Mouse (Mus musculus): ENCODE measurements around the gene Efhd1.

The Efhd1 gene

GRCm38 (mm10) chr1:87264134-87265006, at the start of gene Efhd1:
Efhd1 (plus strand) TSS chr1:87264363.
- peak; percentile 66 for DNase-seq (ENCODE audit: extremely low spot score)

DNA sequence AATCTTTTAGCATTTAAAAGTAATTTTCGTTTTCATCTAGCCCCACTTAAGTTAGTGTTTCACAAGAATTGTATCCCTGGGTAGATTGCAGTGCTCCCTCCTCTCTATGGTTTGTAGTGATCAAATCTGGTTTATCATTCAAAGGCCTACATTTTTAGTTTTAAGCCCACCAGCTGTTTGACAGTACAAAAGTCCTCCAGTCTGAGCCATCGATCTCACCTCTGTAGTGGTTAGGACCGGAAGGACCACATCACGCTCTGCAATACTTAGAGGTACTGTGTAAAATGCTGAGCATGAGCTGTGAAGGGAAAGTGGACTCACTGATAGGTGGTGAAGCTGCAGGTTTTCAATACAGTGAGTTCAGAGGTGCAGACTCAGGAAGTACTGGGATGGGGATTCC, 49.4 kb upstream of the Efhd1 start:
- DNase-seq (ENCODE audit: extremely low spot score): no peak

- no peak for DNase-seq (ENCODE audit: extremely low spot score)
Measured at GRCm38 (mm10) chr1:87217938-87218337, 46.2 kb upstream of the Efhd1 start.

DNA sequence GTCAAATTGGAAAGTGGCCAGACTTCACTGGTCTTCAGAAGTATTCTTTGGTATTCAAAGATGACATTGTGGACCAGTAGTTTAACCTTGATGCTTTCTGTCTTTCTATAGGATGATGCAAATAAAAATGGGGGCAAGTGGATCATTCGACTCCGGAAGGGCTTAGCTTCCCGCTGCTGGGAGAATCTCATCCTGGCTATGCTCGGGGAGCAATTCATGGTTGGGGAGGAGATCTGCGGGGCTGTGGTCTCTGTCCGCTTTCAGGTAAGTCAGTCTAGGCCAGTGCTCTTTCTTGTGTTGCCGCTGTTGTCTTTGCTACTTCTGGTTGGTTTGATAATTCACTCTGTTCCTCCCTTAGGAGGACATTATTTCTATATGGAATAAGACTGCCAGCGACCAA, 38.4 kb upstream of the Efhd1 start:
- no peak for DNase-seq (ENCODE audit: extremely low spot score)

DNA sequence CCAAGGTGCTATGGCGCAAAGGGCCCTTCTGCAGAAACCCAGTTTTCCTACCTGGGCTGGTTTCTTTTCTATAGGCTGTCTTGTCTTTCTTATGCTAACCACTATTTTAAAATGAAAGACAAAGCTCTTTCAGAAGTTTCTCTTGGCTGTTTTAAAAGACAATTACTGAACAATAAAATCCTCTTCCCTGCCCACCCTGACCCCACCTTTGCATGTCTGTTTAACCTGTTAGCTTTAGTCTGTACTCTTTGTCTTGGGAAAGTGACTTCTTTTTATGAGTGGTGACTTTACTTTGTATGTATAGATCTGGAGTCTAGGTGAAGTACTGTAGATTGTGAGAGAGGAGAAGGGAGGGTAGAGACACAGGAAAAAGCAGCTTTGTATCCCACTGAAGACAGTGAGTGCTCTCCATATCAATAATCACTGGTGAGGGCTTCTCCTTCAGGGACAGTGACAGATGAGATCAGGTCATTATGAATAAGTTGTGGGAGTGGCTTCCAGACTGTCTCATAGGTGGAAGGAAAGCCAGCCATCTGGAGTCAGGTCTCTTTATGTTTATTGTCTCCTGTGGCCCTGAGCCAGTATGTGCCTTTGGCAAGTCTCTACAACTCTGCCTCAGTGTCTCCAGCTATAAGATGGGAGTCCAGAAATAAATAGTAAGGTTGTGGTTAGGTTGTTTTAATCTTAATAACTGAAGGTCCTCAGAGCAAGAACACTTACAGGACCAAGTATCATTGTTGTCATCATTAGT, 37.6 kb upstream of the Efhd1 start:
- no peak for DNase-seq (ENCODE audit: extremely low spot score)

GRCm38 (mm10) chr1:87227160-87227550, 37.0 kb upstream of the Efhd1 start:
- no peak for DNase-seq (ENCODE audit: extremely low spot score)

GRCm38 (mm10) chr1:87230606-87231005, 33.6 kb upstream of the Efhd1 start:
- DNase-seq (ENCODE audit: extremely low spot score): no peak

DNA sequence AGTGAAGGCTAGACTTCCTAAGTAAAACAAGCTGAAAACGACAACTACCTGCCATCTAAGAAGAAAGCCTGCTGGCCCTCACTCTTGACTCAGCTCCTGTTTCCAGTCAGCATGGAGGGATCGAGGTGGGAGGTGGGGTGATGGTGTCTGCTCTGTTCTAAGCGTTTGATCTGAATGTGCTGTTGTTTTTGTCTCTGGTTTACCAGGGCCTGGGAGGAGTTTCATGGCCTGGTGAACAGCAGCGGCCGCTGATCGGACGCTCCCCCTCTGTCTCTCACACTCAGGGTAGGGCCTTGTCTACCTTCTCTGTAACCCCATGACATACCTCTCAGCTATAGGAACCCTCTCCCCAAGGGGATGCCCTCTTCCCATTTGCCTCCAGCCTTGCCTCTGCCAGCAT, 32.0 kb upstream of the Efhd1 start:
- DNase-seq (ENCODE audit: extremely low spot score): no peak

GRCm38 (mm10) chr1:87239056-87239455, 25.1 kb upstream of the Efhd1 start:
- DNase-seq (ENCODE audit: extremely low spot score): no peak

DNA sequence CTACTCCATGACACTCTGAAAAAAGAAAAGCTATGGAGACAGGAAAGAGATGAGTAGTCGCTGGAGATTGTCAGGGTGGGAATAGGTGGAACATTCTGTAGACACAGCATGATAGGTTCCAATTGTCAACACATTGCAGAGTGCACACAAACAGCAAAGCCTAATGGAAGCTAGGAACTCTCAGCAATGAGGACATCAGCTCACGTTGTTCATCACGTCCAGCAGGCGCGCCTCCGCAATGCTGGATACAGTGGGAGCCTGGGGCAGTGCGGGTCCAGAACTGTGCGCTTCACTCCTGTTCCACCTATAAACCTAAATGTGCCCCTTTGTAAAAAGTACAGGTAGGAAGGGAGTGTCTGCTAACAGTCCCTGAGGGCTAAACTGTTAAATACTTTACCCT, 21.1 kb upstream of the Efhd1 start:
- DNase-seq (ENCODE audit: extremely low spot score): no peak

DNA sequence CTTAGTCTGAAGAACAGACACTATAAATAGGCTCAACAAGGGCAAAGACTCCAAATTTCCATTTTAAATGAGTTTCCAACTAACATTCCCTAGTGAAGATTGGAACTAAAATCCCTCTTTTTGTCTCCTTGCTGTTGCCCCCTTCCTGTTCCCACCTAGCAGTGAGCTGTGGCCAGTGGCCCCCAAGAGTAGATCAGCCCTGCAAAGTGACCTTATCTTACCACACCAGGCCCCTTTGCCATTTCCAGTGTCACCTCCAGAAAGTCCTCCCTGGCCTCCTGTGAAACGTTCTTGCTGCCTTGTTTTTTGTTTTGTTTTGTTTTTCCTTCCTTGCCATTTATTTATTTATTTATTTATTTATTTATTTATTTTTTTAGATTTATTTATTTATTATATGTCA, 18.7 kb upstream of the Efhd1 start:
- DNase-seq (ENCODE audit: extremely low spot score): no peak

DNA sequence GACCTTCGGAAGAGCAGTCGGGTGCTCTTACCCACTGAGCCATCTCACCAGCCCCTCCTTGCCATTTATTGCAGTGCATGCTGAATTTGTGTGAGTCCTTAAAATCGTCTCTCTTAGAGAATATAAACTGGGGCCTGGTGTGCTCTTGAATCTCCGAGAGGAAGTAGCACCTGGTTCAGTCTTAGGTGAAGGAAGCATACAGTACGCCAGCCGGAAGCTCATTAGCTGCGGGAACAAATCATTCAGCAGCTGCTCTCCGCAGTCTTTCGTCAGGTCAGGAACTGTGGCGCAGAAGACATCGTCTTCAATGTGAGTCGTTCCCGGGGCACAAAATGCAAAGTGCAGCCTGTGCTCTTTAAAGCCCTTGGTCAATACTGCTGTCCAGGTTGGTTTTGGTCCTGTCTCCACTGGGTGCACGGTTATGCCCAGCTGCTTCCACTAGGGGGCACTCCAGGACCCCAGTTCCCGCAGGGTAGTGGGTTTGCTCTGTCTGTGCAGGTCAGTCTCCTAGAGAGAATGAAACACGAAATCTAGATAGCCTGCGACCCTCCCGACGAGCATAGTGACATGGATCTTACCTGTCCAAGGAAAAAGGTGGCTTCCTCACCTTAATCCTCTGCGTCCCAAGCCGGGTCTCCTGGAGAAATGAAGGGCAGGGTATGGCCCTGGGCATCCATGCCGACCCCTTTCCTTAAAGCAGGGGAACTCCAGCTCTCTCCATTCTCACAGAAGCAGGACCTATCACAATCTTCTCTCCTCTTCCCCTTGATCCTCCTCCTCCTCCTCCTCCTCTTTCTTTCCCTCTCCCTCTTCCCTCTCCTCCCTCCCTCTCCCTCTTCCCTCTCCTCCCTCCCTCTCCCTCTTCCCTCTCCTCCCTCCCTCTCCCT, 18.0 kb upstream of the Efhd1 start:
- DNase-seq (ENCODE audit: extremely low spot score): peak; percentile 90

DNA sequence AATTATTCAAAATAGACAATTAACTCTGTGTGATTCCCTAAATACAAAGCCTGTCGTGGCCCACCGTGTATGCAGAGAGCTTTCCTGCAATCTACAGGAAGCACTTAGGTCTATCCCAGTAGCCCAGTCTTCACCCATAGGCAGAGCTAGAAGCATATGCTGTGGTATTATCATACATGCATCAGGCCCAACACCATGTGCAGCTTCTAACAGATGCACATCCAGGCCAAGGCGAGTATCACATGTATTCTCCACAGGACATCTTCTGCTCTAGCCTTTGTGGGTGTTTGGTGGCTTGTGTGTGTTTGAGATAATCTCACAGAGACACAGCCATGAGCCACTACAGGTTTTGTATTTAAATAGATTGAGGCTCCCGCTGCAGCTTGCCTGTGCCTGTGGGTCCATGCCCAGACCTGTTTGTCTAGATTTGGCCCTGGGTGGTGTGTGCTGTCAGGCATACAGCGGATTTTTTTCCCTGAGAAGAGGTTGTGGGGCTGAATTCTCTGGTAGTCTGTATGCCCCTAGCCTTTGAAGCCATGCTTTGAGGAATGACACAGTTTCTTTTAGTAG, 12.0 kb upstream of the Efhd1 start:
- DNase-seq (ENCODE audit: extremely low spot score): no peak

DNA sequence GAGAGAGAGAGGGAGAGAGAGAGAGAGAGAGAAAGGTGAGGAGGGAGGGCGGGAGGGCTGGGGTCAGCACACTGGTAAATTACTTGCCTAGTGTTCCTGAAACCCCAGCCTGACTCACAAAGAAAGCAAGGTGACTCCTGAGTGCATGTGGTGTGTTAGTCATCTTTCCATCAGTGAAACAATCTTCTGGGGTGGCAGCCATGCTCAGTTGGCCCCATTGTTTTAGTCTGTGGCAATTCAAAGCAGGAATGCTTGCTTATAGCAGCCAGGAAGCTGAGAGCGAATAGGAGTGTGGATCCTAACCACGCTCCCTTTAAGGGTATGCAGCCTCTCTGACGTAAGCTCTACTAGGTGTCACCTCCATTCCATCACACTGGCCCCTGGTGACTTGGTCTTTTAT, 9.0 kb upstream of the Efhd1 start:
- DNase-seq (ENCODE audit: extremely low spot score): no peak

DNA sequence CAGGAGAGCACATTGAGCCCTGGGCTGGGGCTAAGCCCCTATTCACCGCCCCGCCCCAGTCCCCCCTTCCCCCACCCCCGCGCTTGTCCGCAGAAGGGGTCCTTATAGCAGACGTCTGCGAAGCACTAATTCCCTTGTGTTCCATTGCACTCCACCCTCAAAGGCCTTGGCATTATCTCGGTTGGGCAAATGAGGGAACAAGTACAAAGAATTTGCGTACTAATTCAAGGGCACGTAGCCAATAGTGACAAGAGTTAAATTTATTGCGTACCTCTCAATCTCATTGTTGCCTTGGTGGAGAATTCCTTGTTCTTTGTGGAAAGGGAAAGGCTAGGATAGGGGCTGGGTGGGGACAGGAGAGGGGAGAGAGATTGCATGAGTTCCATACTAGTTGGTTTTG, 6.5 kb upstream of the Efhd1 start:
- no peak for DNase-seq (ENCODE audit: extremely low spot score)

DNA sequence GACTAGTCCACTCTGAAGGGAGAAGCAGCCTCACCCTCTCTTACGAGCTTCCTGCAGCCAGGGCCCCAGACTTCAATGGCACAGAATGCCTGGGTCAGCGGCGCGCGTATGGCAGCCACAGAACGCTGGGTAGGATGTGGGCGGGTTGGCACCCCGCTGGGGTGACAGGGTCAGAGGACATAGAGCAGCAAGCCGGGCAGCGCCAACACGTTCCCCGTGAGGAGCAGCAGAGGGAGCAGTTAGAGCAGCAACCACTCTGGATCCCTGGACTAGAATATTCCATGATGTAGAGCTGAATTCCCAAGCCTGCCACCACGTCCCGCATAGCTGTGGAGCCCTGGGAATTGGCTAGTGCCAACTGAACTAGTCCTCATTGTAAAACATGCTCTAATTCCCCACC, 5.7 kb upstream of the Efhd1 start:
- no peak for DNase-seq (ENCODE audit: extremely low spot score)

GRCm38 (mm10) chr1:87259316-87259715, 4.8 kb upstream of the Efhd1 start:
- no peak for DNase-seq (ENCODE audit: extremely low spot score)

GRCm38 (mm10) chr1:87263257-87263656, 906 bp upstream of the Efhd1 start:
- no peak for DNase-seq (ENCODE audit: extremely low spot score)

DNA sequence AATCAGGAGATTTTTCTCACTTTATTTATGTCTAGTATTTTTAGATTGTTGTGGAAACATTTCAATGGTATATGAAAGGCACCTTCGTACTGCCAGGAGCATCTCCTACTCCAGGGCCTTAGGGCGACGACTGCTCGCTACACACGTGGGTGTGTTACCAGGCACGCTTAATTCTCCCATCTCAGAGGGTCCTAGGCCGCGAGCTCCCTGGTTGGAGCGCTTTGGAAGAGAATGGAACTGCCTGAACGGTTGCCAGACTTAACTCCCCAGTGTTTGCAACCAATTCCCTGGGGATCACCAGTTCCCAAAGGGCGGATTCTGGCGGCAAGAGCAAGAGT, 398 bp upstream of the Efhd1 start:
- DNase-seq (ENCODE audit: extremely low spot score): no peak

DNA sequence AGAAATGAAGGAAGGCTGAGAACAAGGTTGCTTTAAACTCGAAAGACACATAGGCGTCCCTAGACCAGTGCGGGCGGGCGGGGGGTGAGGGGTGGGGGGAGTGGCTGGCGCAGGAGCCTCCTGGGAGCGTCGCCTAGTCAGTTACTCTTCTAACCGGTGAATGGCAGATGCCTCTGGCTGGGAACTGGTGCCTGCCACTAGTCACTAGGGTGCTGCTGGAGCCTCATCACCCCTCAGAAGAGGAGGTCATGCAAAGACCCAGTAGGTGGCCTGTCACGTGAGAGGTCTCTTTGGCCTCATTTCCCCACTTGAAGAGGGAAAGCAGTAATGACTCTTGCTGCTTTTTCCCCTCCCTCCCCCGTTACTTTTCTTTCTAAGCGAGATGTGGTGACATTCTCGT, 1.0 kb downstream of the Efhd1 start:
- no peak for DNase-seq (ENCODE audit: extremely low spot score)

DNA sequence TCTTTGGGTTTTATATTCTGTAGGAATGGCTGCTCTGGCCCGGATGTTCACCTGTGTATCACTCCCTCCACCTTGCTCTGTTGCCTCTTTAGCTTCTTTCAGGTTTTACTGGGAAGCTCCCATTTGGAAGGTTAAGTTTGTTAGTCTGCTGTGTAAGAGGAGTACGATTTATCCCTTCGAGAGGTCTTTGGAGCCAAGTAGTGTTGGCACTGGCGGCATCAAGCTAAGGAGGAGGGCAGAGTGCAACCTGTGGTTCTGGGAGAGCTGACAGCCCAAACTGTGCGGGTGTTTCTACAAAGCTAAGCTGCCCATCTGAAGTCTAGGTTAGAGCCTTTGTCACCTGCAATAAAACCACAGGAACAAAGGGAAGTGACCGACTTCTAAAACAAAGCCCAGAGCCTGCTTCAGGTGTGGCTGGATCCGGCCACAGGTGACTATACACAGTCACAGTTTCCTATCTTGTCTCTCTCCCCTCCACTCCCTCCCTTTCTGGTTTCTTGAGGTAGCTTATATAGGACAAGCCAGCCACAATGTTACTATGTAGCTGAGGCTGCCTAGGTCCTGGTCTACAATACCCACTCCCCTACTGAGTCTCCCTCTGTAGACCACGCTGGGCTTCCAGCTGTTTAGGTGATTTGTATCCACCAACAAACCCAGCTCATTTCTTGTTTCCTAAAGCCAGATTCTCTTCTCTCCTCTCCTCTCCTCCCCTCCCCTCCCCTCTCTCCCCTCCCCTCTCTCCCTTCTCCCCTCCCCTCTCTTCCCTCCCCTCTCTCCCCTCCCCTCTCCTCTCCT, 2.3 kb downstream of the Efhd1 start:
- no peak for DNase-seq (ENCODE audit: extremely low spot score)

Data from embryo, embryonic 9.5 days (tissue).